Mouse (Mus musculus) layer of hippocampus, postnatal 25 days (tissue): ENCODE results near the gene Lrrtm4. TPM values are rescaled to one million over a fixed set of nuclear protein-coding genes. Genes with fewer than 3 reads are reported as not detected.

Source experiments
- DNase-seq, 2 experiments: peaks; one replicate each; pipeline ENCODE4 v3.0.0; 2022; ENCODE audit warnings: mixed read lengths in 2 of 2, low spot score in 1 of 2; ENCODE audit errors: extremely low spot score in 1 of 2
- total RNA-seq, 2 experiments: library from RNA; stranded (reverse); gene quantifications; 2 replicates each; pipeline ENCODE4 v1.2.3; 2021

The Lrrtm4 gene
- total RNA-seq, 2 experiments from 2014 or later, result 55.5 to 76.8 TPM

GRCm38 (mm10) chr6:80301871-80302270 lies 283.2 kb downstream of the Lrrtm4 start:
- no peak for DNase-seq

GRCm38 (mm10) chr6:80303568-80303967 lies 284.9 kb downstream of the Lrrtm4 start:
- DNase-seq, result no peak

GRCm38 (mm10) chr6:80328391-80328790 lies 309.7 kb downstream of the Lrrtm4 start:
- no peak for DNase-seq

- no peak for DNase-seq
These were observed 313.1 kb downstream of the Lrrtm4 start for GRCm38 (mm10) chr6:80331751-80332150.

GRCm38 (mm10) chr6:80352307-80352706 lies 333.6 kb downstream of the Lrrtm4 start:
- no peak for DNase-seq

- no peak for DNase-seq
These were observed 338.4 kb downstream of the Lrrtm4 start for GRCm38 (mm10) chr6:80357092-80357491.

- no peak for DNase-seq
These were observed 344.9 kb downstream of the Lrrtm4 start for GRCm38 (mm10) chr6:80363593-80363992.

GRCm38 (mm10) chr6:80366532-80366931 lies 347.9 kb downstream of the Lrrtm4 start:
- no peak for DNase-seq

- no peak for DNase-seq
These were observed 370.9 kb downstream of the Lrrtm4 start for GRCm38 (mm10) chr6:80389571-80389970.

- DNase-seq, result no peak
These were observed 388.1 kb downstream of the Lrrtm4 start for GRCm38 (mm10) chr6:80406757-80407156.

- DNase-seq, result no peak
These were observed 421.5 kb downstream of the Lrrtm4 start for GRCm38 (mm10) chr6:80440135-80440534.

GRCm38 (mm10) chr6:80470546-80470945 lies 451.9 kb downstream of the Lrrtm4 start:
- DNase-seq, result no peak

- DNase-seq, result no peak
These were observed 457.5 kb downstream of the Lrrtm4 start for GRCm38 (mm10) chr6:80476153-80476552.

GRCm38 (mm10) chr6:80545017-80545416 lies 526.3 kb downstream of the Lrrtm4 start:
- DNase-seq, result no peak

GRCm38 (mm10) chr6:80549907-80550306 lies 531.2 kb downstream of the Lrrtm4 start:
- DNase-seq, result no peak

GRCm38 (mm10) chr6:80553398-80553797 lies 534.7 kb downstream of the Lrrtm4 start:
- no peak for DNase-seq

- no peak for DNase-seq
These were observed 536.3 kb downstream of the Lrrtm4 start for GRCm38 (mm10) chr6:80554991-80555390.

- DNase-seq, result no peak
These were observed 558.5 kb downstream of the Lrrtm4 start for GRCm38 (mm10) chr6:80577227-80577626.

GRCm38 (mm10) chr6:80582225-80582624 lies 563.5 kb downstream of the Lrrtm4 start:
- DNase-seq, result no peak

- no peak for DNase-seq
These were observed 571.1 kb downstream of the Lrrtm4 start for GRCm38 (mm10) chr6:80589776-80590175.

GRCm38 (mm10) chr6:80619508-80619907 lies 600.8 kb downstream of the Lrrtm4 start:
- no peak for DNase-seq

GRCm38 (mm10) chr6:80622676-80623334 lies 604.1 kb downstream of the Lrrtm4 start:
- peak in 1 of 2 experiments; percentile 47 for DNase-seq

GRCm38 (mm10) chr6:80625509-80625908 lies 606.8 kb downstream of the Lrrtm4 start:
- no peak for DNase-seq
